Mouse (Mus musculus) ES-Bruce4 (cell line): ENCODE results near the gene Vcan. TPM values are rescaled to one million over a fixed set of nuclear protein-coding genes. Genes with fewer than 3 reads are reported as not detected.
A peak's percentile ranks its signal among the peaks of the same experiment; 100 is the strongest.

Experiments
- H3K27ac ChIP-seq: 2 replicates; pipeline ENCODE4 v1.5.1; 2012; ENCODE audit warnings: low read length, inconsistent platforms; ENCODE audit not compliant: insufficient read depth
- H3K27me3 ChIP-seq: 2 replicates; pipeline ENCODE4 v1.6.1; 2012; ENCODE audit warnings: mild to moderate bottlenecking, low read length, inconsistent platforms; ENCODE audit not compliant: control insufficient read depth, poor library complexity, insufficient read depth, severe bottlenecking
- H3K36me3 ChIP-seq: 2 replicates; pipeline ENCODE4 v1.6.1; 2012; ENCODE audit warnings: inconsistent platforms, mild to moderate bottlenecking, low read length, moderate library complexity; ENCODE audit not compliant: control insufficient read depth, poor library complexity, insufficient read depth, severe bottlenecking
- H3K4me1 ChIP-seq: one replicate; pipeline ENCODE4 v1.8.1; 2011; ENCODE audit warnings: low read length; ENCODE audit not compliant: control insufficient read depth, insufficient read depth
- H3K4me3 ChIP-seq: 2 replicates; pipeline ENCODE4 v1.5.1; 2011; ENCODE audit warnings: low read depth, mild to moderate bottlenecking, low read length
- H3K9ac ChIP-seq: 2 replicates; pipeline ENCODE4 v1.6.1; 2012; ENCODE audit warnings: low read depth, mild to moderate bottlenecking, inconsistent platforms; ENCODE audit not compliant: poor library complexity, severe bottlenecking
- H3K9me3 ChIP-seq: replicated peaks from 2 replicates; pipeline ENCODE4 v1.6.1; 2012; ENCODE audit warnings: mild to moderate bottlenecking, low read length, inconsistent platforms; ENCODE audit not compliant: control insufficient read depth, poor library complexity, insufficient read depth, severe bottlenecking
- CTCF ChIP-seq: IDR thresholded peaks from one replicate; pipeline ENCODE4 v1.8.1; 2011; ENCODE audit warnings: low read depth, low read length
- EP300 ChIP-seq: IDR thresholded peaks from 2 replicates; pipeline ENCODE4 v1.6.1; 2011; ENCODE audit warnings: low read depth, low read length; ENCODE audit not compliant: insufficient read depth
- POLR2A ChIP-seq: IDR thresholded peaks from one replicate; pipeline ENCODE4 v1.8.1; 2011; ENCODE audit warnings: low read length; ENCODE audit not compliant: insufficient read depth
- polyA plus RNA-seq: library from polyadenylated mRNA; stranded (reverse); fragments of >200 nt; gene quantifications from 2 replicates; pipeline ENCODE4 v1.2.4, GENCODE M21; 2011; ENCODE audit warnings: low read depth; ENCODE audit not compliant: missing spikeins, insufficient read depth, insufficient read length

The Vcan gene
- 27.4 and 29.6 TPM in 2 replicates for polyA plus RNA-seq

DNA sequence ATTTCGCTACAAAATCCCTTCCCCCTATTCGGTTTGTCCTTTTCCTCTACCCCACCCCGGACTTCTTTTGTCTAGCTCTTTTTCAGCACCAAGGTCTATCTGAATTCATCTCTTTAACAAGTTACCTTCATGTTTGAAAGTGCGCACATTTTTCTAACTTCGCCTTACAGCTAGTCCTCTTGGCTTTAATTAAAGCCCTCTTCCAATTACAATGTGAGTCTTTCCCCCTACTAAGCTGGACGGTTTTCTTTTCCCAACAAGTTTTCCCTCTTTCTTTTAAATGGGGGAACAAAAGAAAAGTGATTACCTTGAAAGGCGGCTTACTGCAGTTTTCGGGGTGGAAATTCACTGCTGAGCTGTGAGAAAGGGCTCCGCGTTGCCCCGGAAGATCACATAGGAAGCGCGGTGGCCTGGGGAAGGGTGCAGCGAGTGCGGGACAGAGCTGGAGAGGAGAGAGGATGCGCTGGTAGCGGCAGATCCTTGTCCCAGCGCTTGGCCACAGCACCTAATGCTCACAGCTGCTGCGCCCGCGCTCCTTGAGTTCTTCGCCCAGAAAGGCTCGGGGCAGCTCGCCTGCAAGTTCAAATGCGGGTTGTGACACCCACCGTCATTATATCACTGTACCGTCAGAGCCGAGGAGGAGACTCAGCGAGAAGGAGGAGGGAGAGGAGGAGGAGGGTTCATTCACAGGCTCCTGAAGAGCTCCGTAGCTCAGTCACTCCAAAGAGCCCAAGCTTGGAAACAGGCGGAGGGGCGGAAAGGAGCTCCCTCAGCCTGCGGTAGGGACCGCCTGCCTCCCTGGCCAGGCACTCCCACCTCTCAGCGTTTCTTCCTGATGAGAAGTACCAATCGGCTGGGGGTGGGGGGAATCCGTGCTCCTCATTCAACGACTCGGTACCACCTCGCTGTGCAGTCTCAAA, at the start of gene Vcan:
Gene Vcan (minus strand): TSS at position 744 of the 920 bp plus-strand sequence.
- Histone ChIP-seq H3K4me1 (peaks cover 1% of the 10 kb centered on the region), H3K9ac (peak within 1 kb of the TSS; percentile 70), H3K27me3 (peaks cover 4% of the 10 kb centered on the region; the same call in 1 of the 2 replicates), H3K36me3 (no peaks in the 10 kb centered on the region), H3K4me3 (peak within 1 kb of the TSS; percentile 74), H3K27ac (0 out of 2 replicates have a peak within 1 kb of the TSS, but pooled peaks have one; percentile 2), H3K9me3 (no peaks in the 10 kb centered on the region)
- TF ChIP-seq EP300 (0 out of 2 replicates have a peak, but pooled peaks have one; percentile 29), CTCF (no peak)

DNA sequence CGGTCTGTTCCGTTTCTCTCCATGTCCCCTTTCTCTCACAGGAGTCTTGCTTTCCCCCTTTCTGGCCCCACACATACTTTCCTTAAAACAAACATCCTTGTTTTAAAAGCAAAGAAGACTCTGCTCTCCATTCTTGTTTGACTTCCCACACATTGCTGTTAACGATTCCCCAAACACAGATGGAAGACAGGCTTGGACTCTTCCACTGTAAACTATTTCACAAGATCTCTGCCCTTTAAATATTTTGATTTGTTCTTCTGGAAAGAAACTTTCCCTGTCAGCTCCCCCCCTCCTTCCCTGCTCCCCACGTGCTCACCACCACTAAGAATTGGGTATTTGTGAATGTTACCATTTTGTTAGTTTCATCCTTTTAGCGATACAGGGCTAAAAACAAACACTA, 49.2 kb upstream of the Vcan start:
- Histone ChIP-seq H3K27me3 (no peaks in the 10 kb centered on the region), H3K27ac (no peak overlapping the region), H3K4me1 (no peaks in the 10 kb centered on the region), H3K4me3 (no peak overlapping the region), H3K9ac (no peak overlapping the region), H3K36me3 (no peaks in the 10 kb centered on the region), H3K9me3 (no peaks in the 10 kb centered on the region)
- TF ChIP-seq CTCF (no peak), POLR2A (no peak)

DNA sequence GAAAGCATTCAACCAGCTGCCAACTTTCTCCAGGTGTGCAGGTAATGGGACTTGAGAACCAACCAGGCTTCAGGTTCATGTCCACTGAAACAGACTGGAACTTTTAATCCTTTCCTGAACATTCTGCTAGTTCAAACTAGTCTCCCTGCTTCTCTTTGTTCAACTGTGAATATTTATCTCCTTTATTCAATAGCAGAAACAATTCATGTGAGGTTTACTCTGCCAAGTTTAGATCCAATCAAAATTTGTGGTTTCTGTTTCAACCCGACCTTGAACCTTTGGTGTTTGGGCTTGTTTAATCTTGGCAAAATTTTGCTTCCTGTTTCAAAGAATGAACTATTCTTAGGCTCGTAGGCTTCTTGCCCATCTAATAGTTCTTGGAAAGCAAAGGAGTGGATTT, 40.6 kb upstream of the Vcan start:
- no peaks in the 10 kb centered on the region for H3K9me3 ChIP-seq
- TF ChIP-seq POLR2A (no peak), CTCF (no peak), EP300 (no peak)
- H3K4me3 ChIP-seq = no peak overlapping the region
- H3K9ac ChIP-seq = no peak overlapping the region
- no peaks in the 10 kb centered on the region for H3K27me3 ChIP-seq
- no peak overlapping the region for H3K27ac ChIP-seq
- H3K36me3 ChIP-seq = no peaks in the 10 kb centered on the region
- no peaks in the 10 kb centered on the region for H3K4me1 ChIP-seq

DNA sequence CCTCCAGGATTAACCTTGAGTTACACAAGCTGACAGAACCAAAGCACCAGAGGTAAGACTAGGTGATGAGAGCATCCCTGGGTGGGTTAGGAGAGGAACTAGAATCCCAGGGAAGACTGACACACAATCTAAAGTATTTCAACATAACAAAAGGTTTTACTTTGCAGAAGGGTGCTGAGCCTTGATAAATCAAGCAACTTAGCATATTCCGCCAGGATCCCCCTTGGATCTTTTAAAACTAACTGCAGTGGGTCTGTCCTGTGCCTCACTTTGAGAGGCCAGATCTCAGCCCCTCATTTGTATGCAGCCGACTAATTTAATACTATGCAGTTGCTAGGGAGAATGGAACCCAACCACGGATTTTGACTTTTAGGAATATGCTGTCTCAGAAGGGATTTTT, 38.0 kb upstream of the Vcan start:
- H3K4me1 ChIP-seq = no peaks in the 10 kb centered on the region

DNA sequence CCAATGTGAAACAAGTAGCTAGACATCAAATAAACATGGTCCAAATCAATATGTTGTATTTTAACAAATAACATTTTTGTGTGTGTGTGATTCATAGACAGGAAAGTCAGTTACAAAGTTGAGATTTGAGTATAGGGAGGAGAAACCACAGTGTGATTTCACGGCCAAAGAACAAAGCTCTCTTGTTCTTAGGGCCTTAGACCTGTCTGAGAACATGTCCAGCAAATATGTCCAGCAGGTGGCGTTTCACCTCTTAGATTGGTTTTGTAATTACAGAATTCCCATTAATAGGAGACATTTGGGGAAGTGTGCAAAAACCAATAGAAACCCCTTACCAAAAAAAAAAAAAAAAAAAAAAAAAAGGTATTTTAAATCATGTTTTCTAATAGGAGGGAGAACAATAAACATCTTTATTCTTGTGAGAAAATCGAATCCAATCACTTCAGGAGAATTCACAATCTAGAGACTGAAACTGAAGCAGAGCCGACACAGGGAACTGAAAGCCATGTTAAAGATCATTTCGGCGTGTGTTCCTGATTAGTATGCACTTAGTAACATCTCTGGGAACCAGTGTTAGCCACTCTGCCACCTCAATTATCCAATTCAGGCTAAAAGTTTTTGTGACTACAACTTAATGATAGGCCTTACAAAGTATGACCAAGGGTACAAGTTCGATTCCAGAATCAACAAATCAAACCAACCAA, 37.1 kb upstream of the Vcan start:
- H3K9ac ChIP-seq = no peak overlapping the region
- H3K36me3 ChIP-seq = no peaks in the 10 kb centered on the region
- H3K27me3 ChIP-seq = no peaks in the 10 kb centered on the region
- no peaks in the 10 kb centered on the region for H3K4me1 ChIP-seq
- no peak overlapping the region for H3K27ac ChIP-seq
- no peak for TF ChIP-seq CTCF
- no peak for TF ChIP-seq POLR2A
- no peak for TF ChIP-seq EP300
- no peaks in the 10 kb centered on the region for H3K9me3 ChIP-seq
- H3K4me3 ChIP-seq = no peak overlapping the region

More for the DNA sequence above, 38.0 kb upstream of the Vcan start:
- H3K27me3 ChIP-seq = no peaks in the 10 kb centered on the region
- TF ChIP-seq POLR2A (no peak), CTCF (no peak), EP300 (no peak)
- no peak overlapping the region for H3K9ac ChIP-seq
- H3K9me3 ChIP-seq = no peaks in the 10 kb centered on the region
- no peaks in the 10 kb centered on the region for H3K36me3 ChIP-seq
- H3K4me3 ChIP-seq = no peak overlapping the region
- H3K27ac ChIP-seq = no peak overlapping the region

DNA sequence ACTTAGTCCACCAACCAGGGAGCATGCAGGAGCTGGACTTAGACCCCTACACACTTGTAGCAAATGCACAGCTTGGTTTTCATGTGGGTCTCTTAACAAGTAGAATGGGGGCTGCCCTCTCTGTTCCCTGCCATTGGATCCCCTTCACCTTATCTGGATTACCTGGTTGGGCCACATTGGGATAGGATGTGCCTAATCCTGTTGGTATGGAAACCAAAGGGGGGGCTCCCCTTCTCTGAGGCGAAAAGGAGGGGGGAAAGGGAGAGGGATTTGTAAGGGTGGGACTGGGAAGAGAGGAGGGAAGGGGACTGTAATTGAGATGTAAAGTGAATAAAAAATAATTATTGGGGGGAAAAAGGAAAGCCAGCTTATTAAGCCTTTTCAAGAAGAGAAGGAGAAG, 35.5 kb upstream of the Vcan start:
- Histone ChIP-seq H3K27me3 (no peaks in the 10 kb centered on the region), H3K9ac (no peak overlapping the region), H3K36me3 (no peaks in the 10 kb centered on the region), H3K9me3 (no peaks in the 10 kb centered on the region), H3K27ac (no peak overlapping the region), H3K4me3 (no peak overlapping the region), H3K4me1 (no peaks in the 10 kb centered on the region)
- TF ChIP-seq CTCF (no peak), POLR2A (no peak), EP300 (no peak)
